Mouse (Mus musculus): ENCODE measurements around the gene Setd5. TPM values are rescaled to one million over a fixed set of nuclear protein-coding genes. Genes with fewer than 3 reads are reported as not detected.

Setd5 gene
- polyA plus RNA-seq, 1 experiment from 2014 or later: 88.6 TPM

GRCm38 (mm10) chr6:113065186-113065585 is 12.0 kb upstream of the Setd5 start:
- H3K9ac ChIP-seq (ENCODE audit: low read length): no peak overlapping the region
- 90% methylated on average over 3 of the region's 3 CpGs for WGBS
- no peak overlapping the region for H3K4me2 ChIP-seq (ENCODE audit: low read depth, low read length, severe bottlenecking)
- no peak overlapping the region for H3K4me3 ChIP-seq (ENCODE audit: low read depth, low read length)
- no peaks in the 10 kb centered on the region for H3K27me3 ChIP-seq (ENCODE audit: control insufficient read depth, insufficient read depth, low read length)
- H3K27ac ChIP-seq (ENCODE audit: low read depth, low read length): no peak overlapping the region
- H3K4me1 ChIP-seq (replicated peaks; ENCODE audit: control insufficient read depth, insufficient read depth, low read length): no peaks in the 10 kb centered on the region
- H3K36me3 ChIP-seq (ENCODE audit: control insufficient read depth, insufficient read depth, low read length): peaks cover 24% of the 10 kb centered on the region
- H3K9me3 ChIP-seq (ENCODE audit: control insufficient read depth, low read length): no peaks in the 10 kb centered on the region
- ATAC-seq (replicated peaks; ENCODE audit: low FRiP score) (no peak), DNase-seq (ENCODE audit: low spot score) (no peak)

DNA sequence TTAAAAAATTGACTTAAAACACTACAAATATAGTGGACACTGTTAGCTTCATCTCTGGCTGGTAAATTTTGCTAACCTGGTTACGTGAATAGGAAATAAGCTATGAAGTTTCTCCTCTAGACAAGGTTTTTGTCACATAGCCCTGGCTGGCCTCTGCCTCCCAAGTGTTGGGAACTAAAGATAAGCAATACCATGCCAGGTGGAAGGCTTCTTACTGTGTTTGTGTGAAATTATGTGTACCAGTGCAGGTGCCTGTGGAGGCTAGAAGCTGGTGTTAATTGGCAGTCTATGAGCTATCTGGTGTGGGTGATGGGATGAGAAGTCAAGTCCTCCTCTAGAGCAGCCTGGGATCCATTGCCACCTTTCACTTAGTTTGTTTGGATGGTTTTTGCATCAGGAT is 8.0 kb upstream of the Setd5 start:
- no peaks in the 10 kb centered on the region for H3K9me3 ChIP-seq (ENCODE audit: control insufficient read depth, low read length)
- ATAC-seq (replicated peaks; ENCODE audit: low FRiP score): no peak
- WGBS: 88% methylated on average over 1 of the region's 1 CpGs
- no peak overlapping the region for H3K4me3 ChIP-seq (ENCODE audit: low read depth, low read length)
- no peaks in the 10 kb centered on the region for H3K27me3 ChIP-seq (ENCODE audit: control insufficient read depth, insufficient read depth, low read length)
- H3K27ac ChIP-seq (ENCODE audit: low read depth, low read length): no peak overlapping the region
- H3K4me2 ChIP-seq (ENCODE audit: low read depth, low read length, severe bottlenecking): no peak overlapping the region
- no peak for DNase-seq (ENCODE audit: low spot score)
- H3K9ac ChIP-seq (ENCODE audit: low read length): no peak overlapping the region
- H3K4me1 ChIP-seq (replicated peaks; ENCODE audit: control insufficient read depth, insufficient read depth, low read length): no peaks in the 10 kb centered on the region; the same call in 1 of the 2 replicates
- H3K36me3 ChIP-seq (ENCODE audit: control insufficient read depth, insufficient read depth, low read length): peaks cover 13% of the 10 kb centered on the region

DNA sequence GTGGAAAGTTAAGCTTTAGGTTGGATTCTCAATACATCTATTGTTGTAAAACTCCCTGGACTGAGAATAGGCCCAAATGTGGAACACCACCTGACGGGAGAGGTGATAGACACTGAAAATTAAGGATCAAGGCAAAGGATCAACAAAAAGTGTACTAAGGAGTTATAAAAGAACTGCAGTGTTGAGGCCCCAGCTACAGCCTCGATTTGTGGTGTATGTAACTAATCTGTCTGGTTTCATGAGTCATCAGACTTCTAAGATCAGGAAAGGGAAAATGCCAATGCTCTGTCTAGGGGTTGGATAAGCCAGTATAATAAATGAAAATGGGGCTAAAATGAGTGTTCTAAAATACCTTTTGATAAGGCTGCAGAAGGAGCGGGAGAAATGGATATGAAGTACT is 1.9 kb upstream of the Setd5 start:
- no peaks in the 10 kb centered on the region for H3K9me3 ChIP-seq (ENCODE audit: control insufficient read depth, low read length)
- DNase-seq (ENCODE audit: low spot score) (no peak), ATAC-seq (replicated peaks; ENCODE audit: low FRiP score) (no peak)
- peaks cover 6% of the 10 kb centered on the region; the same call in 1 of the 2 replicates for H3K4me1 ChIP-seq (replicated peaks; ENCODE audit: control insufficient read depth, insufficient read depth, low read length)
- WGBS: 28% methylated on average over 3 of the region's 3 CpGs
- H3K4me3 ChIP-seq (ENCODE audit: low read depth, low read length): peak overlapping the region; percentile 94
- no peaks in the 10 kb centered on the region for H3K27me3 ChIP-seq (ENCODE audit: control insufficient read depth, insufficient read depth, low read length)
- H3K4me2 ChIP-seq (ENCODE audit: low read depth, low read length, severe bottlenecking): peak overlapping the region; percentile 55
- peak overlapping the region; percentile 99; the same call in 1 of the 2 replicates for H3K9ac ChIP-seq (ENCODE audit: low read length)
- H3K27ac ChIP-seq (ENCODE audit: low read depth, low read length): peak overlapping the region; percentile 100; the same call in 1 of the 2 replicates
- H3K36me3 ChIP-seq (ENCODE audit: control insufficient read depth, insufficient read depth, low read length): no peaks in the 10 kb centered on the region

- Histone ChIP-seq H3K36me3 (ENCODE audit: control insufficient read depth, insufficient read depth, low read length) (no peaks in the 10 kb centered on the region), H3K9me3 (ENCODE audit: control insufficient read depth, low read length) (no peaks in the 10 kb centered on the region), H3K27me3 (ENCODE audit: control insufficient read depth, insufficient read depth, low read length) (no peaks in the 10 kb centered on the region), H3K27ac (ENCODE audit: low read depth, low read length) (peak overlapping the region; percentile 100), H3K9ac (ENCODE audit: low read length) (peak overlapping the region; percentile 99), H3K4me3 (ENCODE audit: low read depth, low read length) (peak overlapping the region; percentile 94), H3K4me1 (replicated peaks; ENCODE audit: control insufficient read depth, insufficient read depth, low read length) (peaks cover 8% of the 10 kb centered on the region; the same call in 1 of the 2 replicates), H3K4me2 (ENCODE audit: low read depth, low read length, severe bottlenecking) (peak overlapping the region; percentile 55)
- peak; percentile 99 for DNase-seq (ENCODE audit: low spot score)
- peak; percentile 87 for ATAC-seq (replicated peaks; ENCODE audit: low FRiP score)
- WGBS: under 1% methylated on average over 54 of the region's 55 CpGs
Observed at GRCm38 (mm10) chr6:113076012-113076685, 1.0 kb upstream of the Setd5 start.

GRCm38 (mm10) chr6:113077569-113078030 is 435 bp downstream of the Setd5 start:
- Histone ChIP-seq H3K9me3 (ENCODE audit: control insufficient read depth, low read length) (no peaks in the 10 kb centered on the region), H3K4me1 (replicated peaks; ENCODE audit: control insufficient read depth, insufficient read depth, low read length) (peaks cover 15% of the 10 kb centered on the region), H3K9ac (ENCODE audit: low read length) (peak overlapping the region; percentile 99), H3K27ac (ENCODE audit: low read depth, low read length) (peak overlapping the region; percentile 100), H3K27me3 (ENCODE audit: control insufficient read depth, insufficient read depth, low read length) (no peaks in the 10 kb centered on the region), H3K4me2 (ENCODE audit: low read depth, low read length, severe bottlenecking) (peak overlapping the region; percentile 95), H3K4me3 (ENCODE audit: low read depth, low read length) (peak overlapping the region; percentile 94), H3K36me3 (ENCODE audit: control insufficient read depth, insufficient read depth, low read length) (no peaks in the 10 kb centered on the region)
- WGBS: under 1% methylated on average over 28 of the region's 28 CpGs
- no peak for DNase-seq (ENCODE audit: low spot score)
- ATAC-seq (replicated peaks; ENCODE audit: low FRiP score): no peak

- under 1% methylated on average over 18 of the region's 18 CpGs for WGBS
- H3K27ac ChIP-seq (ENCODE audit: low read depth, low read length): peak overlapping the region; percentile 100
Observed at GRCm38 (mm10) chr6:113078031-113078721, 1.0 kb downstream of the Setd5 start.

GRCm38 (mm10) chr6:113079492-113079891 is 2.3 kb downstream of the Setd5 start:
- DNase-seq (ENCODE audit: low spot score) (peak; percentile 64), ATAC-seq (replicated peaks; ENCODE audit: low FRiP score) (no peak)
- Histone ChIP-seq H3K4me3 (ENCODE audit: low read depth, low read length) (peak overlapping the region; percentile 94), H3K27ac (ENCODE audit: low read depth, low read length) (peak overlapping the region; percentile 58), H3K9me3 (ENCODE audit: control insufficient read depth, low read length) (no peaks in the 10 kb centered on the region), H3K9ac (ENCODE audit: low read length) (peak overlapping the region; percentile 43; the same call in 1 of the 2 replicates), H3K27me3 (ENCODE audit: control insufficient read depth, insufficient read depth, low read length) (no peaks in the 10 kb centered on the region), H3K36me3 (ENCODE audit: control insufficient read depth, insufficient read depth, low read length) (no peaks in the 10 kb centered on the region), H3K4me1 (replicated peaks; ENCODE audit: control insufficient read depth, insufficient read depth, low read length) (peaks cover 15% of the 10 kb centered on the region), H3K4me2 (ENCODE audit: low read depth, low read length, severe bottlenecking) (peak overlapping the region; percentile 95)
- 1% methylated on average over 3 of the region's 3 CpGs for WGBS

More at GRCm38 (mm10) chr6:113078031-113078721, 1.0 kb downstream of the Setd5 start:
- H3K27me3 ChIP-seq (ENCODE audit: control insufficient read depth, insufficient read depth, low read length): no peaks in the 10 kb centered on the region
- no peaks in the 10 kb centered on the region for H3K36me3 ChIP-seq (ENCODE audit: control insufficient read depth, insufficient read depth, low read length)
- no peaks in the 10 kb centered on the region for H3K9me3 ChIP-seq (ENCODE audit: control insufficient read depth, low read length)
- peaks cover 15% of the 10 kb centered on the region for H3K4me1 ChIP-seq (replicated peaks; ENCODE audit: control insufficient read depth, insufficient read depth, low read length)
- H3K9ac ChIP-seq (ENCODE audit: low read length): peak overlapping the region; percentile 99
- DNase-seq (ENCODE audit: low spot score) (peak; percentile 58), ATAC-seq (replicated peaks; ENCODE audit: low FRiP score) (no peak)
- peak overlapping the region; percentile 94 for H3K4me3 ChIP-seq (ENCODE audit: low read depth, low read length)
- H3K4me2 ChIP-seq (ENCODE audit: low read depth, low read length, severe bottlenecking): peak overlapping the region; percentile 95

DNA sequence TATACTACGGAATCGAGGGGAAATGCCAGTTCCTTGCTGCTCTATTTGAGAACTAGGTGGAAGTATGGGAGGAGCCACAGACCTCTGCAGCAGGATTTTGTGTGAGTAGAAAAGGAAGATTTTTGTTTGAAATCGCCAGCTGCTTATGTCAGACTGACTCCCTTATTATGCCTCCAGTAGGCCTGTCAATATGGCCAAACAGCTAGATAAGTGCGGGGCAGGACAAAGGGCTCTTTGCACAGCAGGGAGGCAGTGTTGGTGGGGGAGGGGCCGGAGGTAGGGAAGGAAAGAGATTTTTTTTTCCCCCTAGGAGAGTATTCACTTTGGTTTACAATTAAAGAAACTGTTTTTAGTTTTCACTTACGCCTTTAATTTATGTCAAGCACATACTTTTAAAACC is 5.1 kb downstream of the Setd5 start:
- peak overlapping the region; percentile 3 for H3K4me3 ChIP-seq (ENCODE audit: low read depth, low read length)
- no peak overlapping the region for H3K9ac ChIP-seq (ENCODE audit: low read length)
- H3K9me3 ChIP-seq (ENCODE audit: control insufficient read depth, low read length): no peaks in the 10 kb centered on the region
- no peaks in the 10 kb centered on the region for H3K36me3 ChIP-seq (ENCODE audit: control insufficient read depth, insufficient read depth, low read length)
- DNase-seq (ENCODE audit: low spot score): peak; percentile 64
- peak overlapping the region; percentile 84 for H3K27ac ChIP-seq (ENCODE audit: low read depth, low read length)
- no peaks in the 10 kb centered on the region for H3K27me3 ChIP-seq (ENCODE audit: control insufficient read depth, insufficient read depth, low read length)
- peak overlapping the region; percentile 42 for H3K4me2 ChIP-seq (ENCODE audit: low read depth, low read length, severe bottlenecking)
- H3K4me1 ChIP-seq (replicated peaks; ENCODE audit: control insufficient read depth, insufficient read depth, low read length): peaks cover 10% of the 10 kb centered on the region
- WGBS: 10% methylated on average over 6 of the region's 6 CpGs
- ATAC-seq (replicated peaks; ENCODE audit: low FRiP score): 0 out of 2 replicates have a peak, but pooled peaks have one; percentile 16

All from forebrain, embryonic 11.5 days (tissue).